Mouse (Mus musculus) layer of hippocampus, adult 6 months (tissue): ENCODE measurements around the gene Defb6. TPM values are rescaled to one million over a fixed set of nuclear protein-coding genes. Genes with fewer than 3 reads are reported as not detected.

ENCODE experiments used
- long read RNA-seq, 2 experiments: library from polyadenylated mRNA; unstranded; transcript quantifications; one replicate each; pipeline ENCODE4 v2.0.0; 2019 to 2020
- polyA plus RNA-seq: library from polyadenylated mRNA; unstranded; fragments of <200 nt; fragmentation: Nextera tagmentation; gene quantifications from 2 replicates; pipeline ENCODE4 v1.2.3, GENCODE M21; 2021

Defb6 gene
- polyA plus RNA-seq, result not detected in 2 replicates
- long read RNA-seq, experiment 1, result 0 reads
- long read RNA-seq, experiment 2, result 0 reads

GRCm38 (mm10) chr8:19225161-19225560 lies at the start of gene Defb6:
Gene Defb6, plus strand, starts transcription at chr8:19225478.

DNA sequence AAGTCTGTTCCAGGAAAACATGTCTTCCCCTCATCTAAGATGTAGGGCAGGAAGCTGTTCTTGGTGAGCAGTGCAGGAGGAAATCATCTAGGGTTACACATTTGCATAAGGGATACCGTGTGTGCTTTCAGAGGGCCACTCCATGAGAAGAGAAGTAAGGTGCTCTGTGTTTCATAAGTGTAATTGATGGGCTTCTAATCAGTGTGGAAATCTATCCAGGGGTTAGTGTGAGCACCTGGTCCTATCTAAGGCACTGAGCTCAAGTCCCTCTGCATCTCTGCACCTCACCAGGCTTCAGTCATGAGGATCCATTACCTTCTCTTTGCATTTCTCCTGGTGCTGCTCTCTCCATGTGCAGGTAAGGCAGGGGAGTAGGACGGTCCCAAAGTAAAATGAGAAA lies 14.3 kb downstream of the Defb6 start, which contains the start of gene Defb46:
Defb46 (plus strand) TSS at position 301 of the 400 bp plus-strand sequence.

GRCm38 (mm10) chr8:19247280-19247679 lies 22.0 kb downstream of the Defb6 start, which contains the start of gene Defb5:
Gene Defb5, plus strand, starts transcription at chr8:19247580.

Other genes with a start within 250 kb of the Defb6 start
- gene Defb40, start 247.2 kb upstream of the Defb6 start, polyA plus RNA-seq, result not detected in 2 replicates
- not detected in 2 replicates for gene Defb37, start 234.4 kb upstream of the Defb6 start, polyA plus RNA-seq
- not detected in 2 replicates for gene Defb38, start 198.9 kb upstream of the Defb6 start, polyA plus RNA-seq
- not detected in 2 replicates for gene Defb39, start 160.7 kb upstream of the Defb6 start, polyA plus RNA-seq
- gene Defb12, start 110.6 kb upstream of the Defb6 start, polyA plus RNA-seq, result not detected in 2 replicates
- not detected in 2 replicates for gene Defb34, start 101.7 kb upstream of the Defb6 start, polyA plus RNA-seq
- not detected in 2 replicates for gene Gm45826, start 84.7 kb upstream of the Defb6 start, polyA plus RNA-seq
- not detected in 2 replicates for gene Defb14, start 31.1 kb upstream of the Defb6 start, polyA plus RNA-seq
- not detected in 2 replicates for gene Defb4, start 26.8 kb upstream of the Defb6 start, polyA plus RNA-seq
- not detected in 2 replicates for gene Defb46, start 14.4 kb downstream of the Defb6 start, polyA plus RNA-seq
- not detected in 2 replicates for gene Defb5, start 22.1 kb downstream of the Defb6 start, polyA plus RNA-seq
- not detected in 2 replicates for gene Defb3, start 67.9 kb downstream of the Defb6 start, polyA plus RNA-seq
- not detected in 2 replicates for gene Defb8, start 222.1 kb downstream of the Defb6 start, polyA plus RNA-seq